Mouse (Mus musculus) embryonic facial prominence, embryonic 12.5 days (tissue): ENCODE measurements around the gene Mapk3. TPM values are rescaled to one million over a fixed set of nuclear protein-coding genes. Genes with fewer than 3 reads are reported as not detected.

ENCODE experiments used
- ATAC-seq: fragments of 200-750 bp; cut with Nextera tagmentation; 2 replicates; pipeline ENCODE4 v1.8.0; 2017; ENCODE audit not compliant: insufficient number of reproducible peaks, insufficient read depth, low FRiP score, low TSS enrichment
- H3K27ac ChIP-seq: fragments of 300-500 bp; sonication (generic); 2 replicates; pipeline ENCODE4 v1.5.1; 2016; ENCODE audit warnings: mild to moderate bottlenecking
- H3K27me3 ChIP-seq: fragments of 300-500 bp; sonication (generic); 2 replicates; pipeline ENCODE4 v1.6.1; 2016; ENCODE audit warnings: mild to moderate bottlenecking, moderate library complexity
- H3K36me3 ChIP-seq: fragments of 300-500 bp; sonication (generic); 2 replicates; pipeline ENCODE4 v1.6.1; 2016; ENCODE audit warnings: mild to moderate bottlenecking
- H3K4me1 ChIP-seq: fragments of 300-500 bp; sonication (generic); 2 replicates; pipeline ENCODE4 v1.6.1; 2016
- H3K4me2 ChIP-seq: fragments of 300-500 bp; sonication (generic); replicated peaks from 2 replicates; pipeline ENCODE4 v1.6.1; 2016; ENCODE audit warnings: mild to moderate bottlenecking, moderate library complexity
- H3K4me3 ChIP-seq: fragments of 300-500 bp; sonication (generic); 2 replicates; pipeline ENCODE4 v1.5.1; 2016; ENCODE audit warnings: mild to moderate bottlenecking
- H3K9ac ChIP-seq: fragments of 300-500 bp; sonication (generic); 2 replicates; pipeline ENCODE4 v1.6.1; 2016; ENCODE audit warnings: mild to moderate bottlenecking, moderate library complexity
- H3K9me3 ChIP-seq: fragments of 300-500 bp; sonication (generic); 2 replicates; pipeline ENCODE4 v1.6.1; 2016; ENCODE audit warnings: mild to moderate bottlenecking, moderate library complexity
- WGBS: fragments of 180-500 bp; shearing (Covaris S2); methylation state at CpG from one replicate; pipeline ENCODE4 v1.1.7; 2016; 5-methylcytosine and 5-hydroxymethylcytosine counted together
- polyA plus RNA-seq: library from polyadenylated mRNA; unstranded; fragments of >200 nt; fragmentation: Nextera tagmentation; extraction: Ambion mirVana; gene quantifications from 2 replicates; pipeline ENCODE4 v1.2.1, GENCODE M21; 2016

Gene Mapk3
- polyA plus RNA-seq, 1 experiment from 2014 or later, result 52.2 TPM

GRCm38 (mm10) chr7:126740132-126740735 is 19.2 kb upstream of the Mapk3 start:
- H3K27me3 ChIP-seq, result no peaks in the 10 kb centered on the region
- no peaks in the 10 kb centered on the region; the same call in 1 of the 2 replicates for H3K4me1 ChIP-seq
- H3K27ac ChIP-seq, result no peak overlapping the region
- no peak overlapping the region for H3K4me2 ChIP-seq
- H3K4me3 ChIP-seq, result no peak overlapping the region
- H3K36me3 ChIP-seq, result no peaks in the 10 kb centered on the region
- no peaks in the 10 kb centered on the region for H3K9me3 ChIP-seq
- ATAC-seq, result no peak
- no peak overlapping the region for H3K9ac ChIP-seq
- WGBS, result 78% methylated on average over 13 of the region's 13 CpGs

GRCm38 (mm10) chr7:126740977-126741376 is 18.4 kb upstream of the Mapk3 start:
- no peak overlapping the region for H3K4me2 ChIP-seq
- no peak for ATAC-seq

GRCm38 (mm10) chr7:126741452-126741851 is 17.9 kb upstream of the Mapk3 start:
- WGBS, result 82% methylated on average over 5 of the region's 5 CpGs
- no peak overlapping the region for H3K4me3 ChIP-seq
- no peak overlapping the region for H3K9ac ChIP-seq
- H3K36me3 ChIP-seq, result no peaks in the 10 kb centered on the region
- no peaks in the 10 kb centered on the region; the same call in 1 of the 2 replicates for H3K4me1 ChIP-seq
- no peaks in the 10 kb centered on the region for H3K27me3 ChIP-seq
- ATAC-seq, result 0 out of 2 replicates have a peak, but pooled peaks have one; percentile 47
- no peaks in the 10 kb centered on the region for H3K9me3 ChIP-seq
- no peak overlapping the region for H3K4me2 ChIP-seq
- H3K27ac ChIP-seq, result no peak overlapping the region

More at GRCm38 (mm10) chr7:126740977-126741376, 18.4 kb upstream of the Mapk3 start:
- Histone ChIP-seq H3K4me1 (no peaks in the 10 kb centered on the region; the same call in 1 of the 2 replicates), H3K4me3 (no peak overlapping the region), H3K36me3 (no peaks in the 10 kb centered on the region), H3K9ac (no peak overlapping the region), H3K9me3 (no peaks in the 10 kb centered on the region), H3K27ac (no peak overlapping the region), H3K27me3 (no peaks in the 10 kb centered on the region)
- WGBS, result 68% methylated on average over 5 of the region's 5 CpGs

GRCm38 (mm10) chr7:126741964-126742482 is 17.4 kb upstream of the Mapk3 start:
- WGBS, result 90% methylated on average over 13 of the region's 13 CpGs
- H3K27ac ChIP-seq, result no peak overlapping the region
- H3K4me3 ChIP-seq, result no peak overlapping the region
- H3K9ac ChIP-seq, result no peak overlapping the region
- H3K4me1 ChIP-seq, result no peaks in the 10 kb centered on the region; the same call in 1 of the 2 replicates
- H3K4me2 ChIP-seq, result no peak overlapping the region
- H3K36me3 ChIP-seq, result no peaks in the 10 kb centered on the region
- no peaks in the 10 kb centered on the region for H3K9me3 ChIP-seq
- no peak for ATAC-seq
- no peaks in the 10 kb centered on the region for H3K27me3 ChIP-seq

- WGBS, result 89% methylated on average over 12 of the region's 12 CpGs
- Histone ChIP-seq H3K36me3 (no peaks in the 10 kb centered on the region), H3K4me1 (no peaks in the 10 kb centered on the region), H3K4me2 (no peak overlapping the region), H3K9ac (no peak overlapping the region), H3K9me3 (no peaks in the 10 kb centered on the region), H3K27ac (no peak overlapping the region), H3K27me3 (no peaks in the 10 kb centered on the region), H3K4me3 (no peak overlapping the region)
- ATAC-seq, result no peak
Observed at GRCm38 (mm10) chr7:126746066-126746465, 13.3 kb upstream of the Mapk3 start.

- WGBS, result 22% methylated on average over 6 of the region's 6 CpGs
- Histone ChIP-seq H3K4me2 (no peak overlapping the region), H3K9ac (no peak overlapping the region), H3K27ac (no peak overlapping the region), H3K27me3 (no peaks in the 10 kb centered on the region), H3K4me3 (no peak overlapping the region), H3K4me1 (no peaks in the 10 kb centered on the region), H3K9me3 (no peaks in the 10 kb centered on the region), H3K36me3 (no peaks in the 10 kb centered on the region)
- ATAC-seq, result no peak
Observed at GRCm38 (mm10) chr7:126746798-126747197, 12.6 kb upstream of the Mapk3 start.

GRCm38 (mm10) chr7:126748824-126749223 is 10.6 kb upstream of the Mapk3 start:
- H3K9me3 ChIP-seq, result no peaks in the 10 kb centered on the region
- H3K4me3 ChIP-seq, result no peak overlapping the region
- no peak overlapping the region; the same call in 1 of the 2 replicates for H3K9ac ChIP-seq
- no peak overlapping the region for H3K27ac ChIP-seq
- H3K4me1 ChIP-seq, result no peaks in the 10 kb centered on the region
- ATAC-seq, result no peak
- H3K4me2 ChIP-seq, result no peak overlapping the region
- H3K36me3 ChIP-seq, result no peaks in the 10 kb centered on the region
- WGBS, result 76% methylated on average over 7 of the region's 7 CpGs
- H3K27me3 ChIP-seq, result no peaks in the 10 kb centered on the region

GRCm38 (mm10) chr7:126749582-126750343 is 9.6 kb upstream of the Mapk3 start:
- H3K9ac ChIP-seq, result no peak overlapping the region
- 96% methylated on average over 17 of the region's 17 CpGs for WGBS
- H3K36me3 ChIP-seq, result no peaks in the 10 kb centered on the region
- H3K9me3 ChIP-seq, result no peaks in the 10 kb centered on the region
- H3K4me2 ChIP-seq, result no peak overlapping the region
- H3K27ac ChIP-seq, result no peak overlapping the region
- H3K4me1 ChIP-seq, result no peaks in the 10 kb centered on the region
- no peak for ATAC-seq
- no peaks in the 10 kb centered on the region for H3K27me3 ChIP-seq
- H3K4me3 ChIP-seq, result no peak overlapping the region

- no peaks in the 10 kb centered on the region for H3K36me3 ChIP-seq
- ATAC-seq, result 0 out of 2 replicates have a peak, but pooled peaks have one; percentile 41
- no peaks in the 10 kb centered on the region for H3K27me3 ChIP-seq
- no peak overlapping the region for H3K27ac ChIP-seq
- no peak overlapping the region for H3K9ac ChIP-seq
- H3K4me2 ChIP-seq, result no peak overlapping the region
- no peaks in the 10 kb centered on the region for H3K9me3 ChIP-seq
- under 1% methylated on average over 9 of the region's 9 CpGs for WGBS
- H3K4me3 ChIP-seq, result no peak overlapping the region
- H3K4me1 ChIP-seq, result 0 out of 2 replicates have a peak, but pooled peaks cover 3% of the 10 kb centered on the region
Observed at GRCm38 (mm10) chr7:126754866-126755265, 4.5 kb upstream of the Mapk3 start.

- Histone ChIP-seq H3K27ac (no peak overlapping the region), H3K4me3 (no peak overlapping the region), H3K4me1 (peaks cover 27% of the 10 kb centered on the region), H3K4me2 (no peak overlapping the region), H3K9ac (no peak overlapping the region), H3K27me3 (no peaks in the 10 kb centered on the region), H3K36me3 (peaks cover 7% of the 10 kb centered on the region; the same call in 1 of the 2 replicates), H3K9me3 (no peaks in the 10 kb centered on the region)
- 44% methylated on average over 7 of the region's 7 CpGs for WGBS
- no peak for ATAC-seq
Observed at GRCm38 (mm10) chr7:126758539-126758938, 862 bp upstream of the Mapk3 start.

- under 1% methylated on average over 23 of the region's 24 CpGs for WGBS
- Histone ChIP-seq H3K27me3 (no peaks in the 10 kb centered on the region), H3K9ac (peak overlapping the region; percentile 87), H3K27ac (peak overlapping the region; percentile 86), H3K36me3 (peaks cover 20% of the 10 kb centered on the region), H3K4me2 (peak overlapping the region; percentile 88), H3K4me3 (peak overlapping the region; percentile 77), H3K9me3 (no peaks in the 10 kb centered on the region), H3K4me1 (peaks cover 27% of the 10 kb centered on the region)
- ATAC-seq, result peak; percentile 43
Observed at GRCm38 (mm10) chr7:126759672-126760390, 430 bp downstream of the Mapk3 start.
